Mouse (Mus musculus): ENCODE measurements around the gene Ift20. TPM values are rescaled to one million over a fixed set of nuclear protein-coding genes. Genes with fewer than 3 reads are reported as not detected.
"Not testable (repeated sequence)": the region's sequence is repeated elsewhere in the genome, so short reads cannot be mapped to it uniquely, and the experiment has no call there.

The Ift20 gene
- polyA plus RNA-seq, 1 experiment from 2014 or later, result 124 TPM

DNA sequence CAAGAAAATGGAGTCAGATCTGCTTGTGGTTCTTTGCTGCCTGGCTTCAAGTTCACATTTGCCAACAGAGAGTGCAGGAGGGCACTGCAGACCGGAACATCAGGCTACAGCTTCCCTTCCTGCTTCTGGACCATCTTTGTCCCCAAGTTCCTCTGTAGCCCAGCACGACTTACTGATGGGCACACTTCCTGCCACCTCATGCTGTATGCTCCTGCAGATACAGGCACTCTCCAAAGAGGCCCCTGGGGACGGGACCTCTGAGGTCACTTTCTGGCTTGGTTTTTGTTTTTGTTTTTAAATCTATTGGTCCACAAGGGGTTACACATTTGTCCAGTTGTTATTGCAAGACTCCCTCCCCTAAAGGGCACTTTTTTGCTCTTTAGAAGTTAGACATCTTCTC, 33.6 kb downstream of the Ift20 start:
- Histone ChIP-seq H3K4me1 (ENCODE audit: control insufficient read depth, insufficient read depth, low read length) (no peaks in the 10 kb centered on the region), H3K27ac (ENCODE audit: low read depth, low read length) (no peak overlapping the region), H3K4me2 (ENCODE audit: low read depth, low read length) (no peak overlapping the region), H3K4me3 (ENCODE audit: low read depth, low read length) (no peak overlapping the region), H3K9ac (replicated peaks; ENCODE audit: low read depth, low read length) (no peak overlapping the region), H3K36me3 (ENCODE audit: control insufficient read depth, insufficient read depth, low read length) (peaks cover 15% of the 10 kb centered on the region), H3K27me3 (ENCODE audit: control insufficient read depth, insufficient read depth, low read length) (no peaks in the 10 kb centered on the region), H3K9me3 (ENCODE audit: control insufficient read depth, low read length) (no peaks in the 10 kb centered on the region)
- no peak for ATAC-seq (ENCODE audit: low read depth)
- 75% methylated on average over 3 of the region's 3 CpGs for WGBS

- Histone ChIP-seq H3K9ac (replicated peaks; ENCODE audit: low read depth, low read length) (no peak overlapping the region), H3K36me3 (ENCODE audit: control insufficient read depth, insufficient read depth, low read length) (peaks cover 15% of the 10 kb centered on the region), H3K4me1 (ENCODE audit: control insufficient read depth, insufficient read depth, low read length) (no peaks in the 10 kb centered on the region), H3K4me2 (ENCODE audit: low read depth, low read length) (no peak overlapping the region), H3K9me3 (ENCODE audit: control insufficient read depth, low read length) (no peaks in the 10 kb centered on the region), H3K27me3 (ENCODE audit: control insufficient read depth, insufficient read depth, low read length) (no peaks in the 10 kb centered on the region), H3K27ac (ENCODE audit: low read depth, low read length) (no peak overlapping the region), H3K4me3 (ENCODE audit: low read depth, low read length) (no peak overlapping the region)
- ATAC-seq (ENCODE audit: low read depth), result no peak
- WGBS, result 93% methylated on average over 8 of the region's 8 CpGs
Measured at GRCm38 (mm10) chr11:78571441-78571840, 35.3 kb downstream of the Ift20 start.

DNA sequence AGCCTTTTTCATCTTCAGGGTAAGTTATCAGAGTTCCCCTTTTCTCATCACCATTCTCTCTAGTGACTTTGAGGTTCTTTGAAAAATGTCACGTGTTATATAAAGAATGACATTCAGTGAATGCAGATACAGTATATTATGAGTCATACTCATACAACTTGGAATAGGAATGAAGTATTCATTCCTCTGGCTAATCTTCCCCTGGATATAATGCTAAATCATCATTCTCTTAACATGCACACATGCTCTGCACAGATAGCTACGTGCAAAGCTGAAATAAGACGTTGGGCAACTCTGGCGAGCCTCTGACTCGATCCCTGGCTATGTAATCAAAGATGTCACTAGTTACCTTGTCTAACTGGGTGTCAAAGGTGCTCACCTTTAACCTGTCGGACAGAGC, 35.7 kb downstream of the Ift20 start:
- peaks cover 15% of the 10 kb centered on the region for H3K36me3 ChIP-seq (ENCODE audit: control insufficient read depth, insufficient read depth, low read length)
- H3K4me2 ChIP-seq (ENCODE audit: low read depth, low read length), result no peak overlapping the region
- no peak for ATAC-seq (ENCODE audit: low read depth)
- no peaks in the 10 kb centered on the region for H3K4me1 ChIP-seq (ENCODE audit: control insufficient read depth, insufficient read depth, low read length)
- no peak overlapping the region for H3K4me3 ChIP-seq (ENCODE audit: low read depth, low read length)
- no peaks in the 10 kb centered on the region for H3K9me3 ChIP-seq (ENCODE audit: control insufficient read depth, low read length)
- no peak overlapping the region for H3K9ac ChIP-seq (replicated peaks; ENCODE audit: low read depth, low read length)
- 97% methylated on average over 6 of the region's 6 CpGs for WGBS
- H3K27ac ChIP-seq (ENCODE audit: low read depth, low read length), result no peak overlapping the region
- no peaks in the 10 kb centered on the region for H3K27me3 ChIP-seq (ENCODE audit: control insufficient read depth, insufficient read depth, low read length)

DNA sequence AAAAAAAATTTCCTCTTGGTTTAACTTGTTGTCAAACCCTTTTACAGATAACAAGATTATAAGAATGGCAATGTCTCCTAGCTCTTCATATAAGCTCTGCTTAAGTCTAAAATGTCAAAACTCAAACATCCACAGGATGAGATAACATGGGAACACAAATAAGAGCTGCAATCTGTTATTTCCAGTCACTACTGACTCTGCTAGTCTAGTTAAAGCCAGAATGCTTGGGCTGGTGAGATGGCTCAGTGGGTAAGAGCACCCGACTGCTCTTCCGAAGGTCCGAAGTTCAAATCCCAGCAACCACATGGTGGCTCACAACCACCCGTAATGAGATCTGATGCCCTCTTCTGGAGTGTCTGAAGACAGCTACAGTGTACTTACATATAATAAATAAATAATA, 37.9 kb downstream of the Ift20 start:
- 94% methylated on average over 3 of the region's 4 CpGs for WGBS

GRCm38 (mm10) chr11:78574536-78574935, 38.4 kb downstream of the Ift20 start:
- Histone ChIP-seq H3K27me3 (ENCODE audit: control insufficient read depth, insufficient read depth, low read length) (no peaks in the 10 kb centered on the region), H3K9me3 (ENCODE audit: control insufficient read depth, low read length) (no peaks in the 10 kb centered on the region), H3K36me3 (ENCODE audit: control insufficient read depth, insufficient read depth, low read length) (peaks cover 21% of the 10 kb centered on the region), H3K4me3 (ENCODE audit: low read depth, low read length) (no peak overlapping the region), H3K4me1 (ENCODE audit: control insufficient read depth, insufficient read depth, low read length) (no peaks in the 10 kb centered on the region), H3K27ac (ENCODE audit: low read depth, low read length) (no peak overlapping the region), H3K4me2 (ENCODE audit: low read depth, low read length) (no peak overlapping the region), H3K9ac (replicated peaks; ENCODE audit: low read depth, low read length) (no peak overlapping the region)
- WGBS, result 89% methylated on average over 3 of the region's 3 CpGs
- ATAC-seq (ENCODE audit: low read depth), result no peak

More for the DNA sequence above, 37.9 kb downstream of the Ift20 start:
- H3K4me2 ChIP-seq (ENCODE audit: low read depth, low read length); H3K27ac ChIP-seq (ENCODE audit: low read depth, low read length); H3K4me1 ChIP-seq (ENCODE audit: control insufficient read depth, insufficient read depth, low read length); H3K27me3 ChIP-seq (ENCODE audit: control insufficient read depth, insufficient read depth, low read length); H3K9me3 ChIP-seq (ENCODE audit: control insufficient read depth, low read length); H3K9ac ChIP-seq (replicated peaks; ENCODE audit: low read depth, low read length); H3K4me3 ChIP-seq (ENCODE audit: low read depth, low read length); ATAC-seq (ENCODE audit: low read depth): not testable (repeated sequence)
- peaks cover 17% of the 10 kb centered on the region for H3K36me3 ChIP-seq (ENCODE audit: control insufficient read depth, insufficient read depth, low read length)

DNA sequence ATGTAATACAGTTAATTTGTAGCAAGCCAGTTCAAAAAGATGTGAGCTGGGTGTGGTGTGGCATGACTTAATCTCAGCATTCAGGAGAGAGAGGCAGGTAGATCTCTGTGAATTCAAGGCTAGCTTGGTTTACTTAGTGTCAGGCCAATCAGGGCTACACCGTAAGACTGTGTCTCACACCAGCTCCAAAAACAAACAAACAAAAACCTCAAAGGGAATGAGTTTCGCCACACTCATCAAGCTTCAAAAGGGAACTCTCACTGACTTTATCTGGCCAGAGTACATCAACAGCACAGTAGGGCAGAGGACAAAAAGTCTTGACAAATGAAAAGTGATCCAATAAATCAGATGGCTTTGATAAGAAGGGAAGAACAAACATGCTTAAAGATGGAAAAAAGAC, 38.8 kb downstream of the Ift20 start:
- Histone ChIP-seq H3K4me1 (ENCODE audit: control insufficient read depth, insufficient read depth, low read length) (no peaks in the 10 kb centered on the region), H3K9me3 (ENCODE audit: control insufficient read depth, low read length) (no peaks in the 10 kb centered on the region), H3K9ac (replicated peaks; ENCODE audit: low read depth, low read length) (no peak overlapping the region), H3K4me3 (ENCODE audit: low read depth, low read length) (no peak overlapping the region), H3K27me3 (ENCODE audit: control insufficient read depth, insufficient read depth, low read length) (no peaks in the 10 kb centered on the region), H3K36me3 (ENCODE audit: control insufficient read depth, insufficient read depth, low read length) (peaks cover 21% of the 10 kb centered on the region), H3K27ac (ENCODE audit: low read depth, low read length) (no peak overlapping the region), H3K4me2 (ENCODE audit: low read depth, low read length) (no peak overlapping the region)
- no peak for ATAC-seq (ENCODE audit: low read depth)
- WGBS, result 65% methylated on average over 2 of the region's 2 CpGs

- no peak for ATAC-seq (ENCODE audit: low read depth)
- no peaks in the 10 kb centered on the region for H3K27me3 ChIP-seq (ENCODE audit: control insufficient read depth, insufficient read depth, low read length)
- no peaks in the 10 kb centered on the region for H3K9me3 ChIP-seq (ENCODE audit: control insufficient read depth, low read length)
Measured at GRCm38 (mm10) chr11:78582848-78583247, 46.7 kb downstream of the Ift20 start.

DNA sequence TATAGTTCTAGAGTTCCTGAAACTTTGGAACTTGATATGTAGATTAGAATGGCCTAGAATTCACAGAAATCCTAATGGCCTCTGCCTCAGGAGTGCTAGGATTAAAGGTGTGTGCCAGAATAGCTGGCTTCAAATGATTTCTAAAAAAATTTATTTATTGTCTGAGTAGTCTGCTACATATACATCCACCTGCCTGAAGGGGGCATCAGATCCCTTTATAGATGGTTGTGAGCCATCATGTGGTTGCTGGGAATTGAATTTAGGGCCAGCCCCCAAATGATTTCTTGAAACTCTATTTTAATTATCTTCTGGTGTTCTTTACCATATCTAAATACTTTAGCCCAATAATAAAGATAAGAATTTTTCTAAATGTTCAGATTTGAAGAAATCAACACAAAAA, 49.9 kb downstream of the Ift20 start:
- H3K27ac ChIP-seq (ENCODE audit: low read depth, low read length), result no peak overlapping the region
- no peak overlapping the region for H3K4me3 ChIP-seq (ENCODE audit: low read depth, low read length)
- H3K9ac ChIP-seq (replicated peaks; ENCODE audit: low read depth, low read length), result no peak overlapping the region
- no peaks in the 10 kb centered on the region for H3K9me3 ChIP-seq (ENCODE audit: control insufficient read depth, low read length)
- ATAC-seq (ENCODE audit: low read depth), result no peak
- H3K27me3 ChIP-seq (ENCODE audit: control insufficient read depth, insufficient read depth, low read length), result no peaks in the 10 kb centered on the region
- no peaks in the 10 kb centered on the region for H3K4me1 ChIP-seq (ENCODE audit: control insufficient read depth, insufficient read depth, low read length)
- H3K4me2 ChIP-seq (ENCODE audit: low read depth, low read length), result no peak overlapping the region
- peaks cover 15% of the 10 kb centered on the region; the same call in 1 of the 2 replicates for H3K36me3 ChIP-seq (ENCODE audit: control insufficient read depth, insufficient read depth, low read length)

More at GRCm38 (mm10) chr11:78582848-78583247, 46.7 kb downstream of the Ift20 start:
- peaks cover 24% of the 10 kb centered on the region; the same call in 1 of the 2 replicates for H3K36me3 ChIP-seq (ENCODE audit: control insufficient read depth, insufficient read depth, low read length)
- H3K9ac ChIP-seq (replicated peaks; ENCODE audit: low read depth, low read length), result no peak overlapping the region
- no peaks in the 10 kb centered on the region for H3K4me1 ChIP-seq (ENCODE audit: control insufficient read depth, insufficient read depth, low read length)
- H3K4me3 ChIP-seq (ENCODE audit: low read depth, low read length), result no peak overlapping the region
- WGBS, result 89% methylated on average over 6 of the region's 6 CpGs
- no peak overlapping the region for H3K4me2 ChIP-seq (ENCODE audit: low read depth, low read length)
- H3K27ac ChIP-seq (ENCODE audit: low read depth, low read length), result no peak overlapping the region

DNA sequence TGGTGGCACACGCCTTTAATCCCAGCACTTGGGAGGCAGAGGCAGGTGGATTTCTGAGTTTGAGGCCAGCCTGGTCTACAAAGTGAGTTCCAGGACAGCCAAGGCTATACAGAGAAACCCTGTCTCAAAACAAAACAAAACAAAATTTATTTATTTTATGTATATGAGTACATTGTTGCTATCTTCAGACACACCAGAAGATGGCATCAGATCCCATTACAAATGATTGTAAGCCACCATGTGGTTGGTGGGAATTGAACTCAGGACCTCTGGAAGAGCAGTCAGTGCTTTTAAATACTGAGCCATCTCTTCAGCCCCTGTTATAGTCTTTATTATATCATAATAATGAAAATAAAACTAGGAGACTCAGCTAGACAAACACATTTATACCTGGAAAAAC, 51.5 kb downstream of the Ift20 start:
- not testable (repeated sequence) for H3K4me1 ChIP-seq (ENCODE audit: control insufficient read depth, insufficient read depth, low read length); ATAC-seq (ENCODE audit: low read depth); H3K36me3 ChIP-seq (ENCODE audit: control insufficient read depth, insufficient read depth, low read length); H3K4me3 ChIP-seq (ENCODE audit: low read depth, low read length); H3K9me3 ChIP-seq (ENCODE audit: control insufficient read depth, low read length); H3K4me2 ChIP-seq (ENCODE audit: low read depth, low read length); H3K9ac ChIP-seq (replicated peaks; ENCODE audit: low read depth, low read length); H3K27ac ChIP-seq (ENCODE audit: low read depth, low read length); H3K27me3 ChIP-seq (ENCODE audit: control insufficient read depth, insufficient read depth, low read length)
- 100% methylated on average over 1 of the region's 1 CpGs for WGBS

All from neural tube, embryonic 14.5 days (tissue).